In the genomic region with DNA sequence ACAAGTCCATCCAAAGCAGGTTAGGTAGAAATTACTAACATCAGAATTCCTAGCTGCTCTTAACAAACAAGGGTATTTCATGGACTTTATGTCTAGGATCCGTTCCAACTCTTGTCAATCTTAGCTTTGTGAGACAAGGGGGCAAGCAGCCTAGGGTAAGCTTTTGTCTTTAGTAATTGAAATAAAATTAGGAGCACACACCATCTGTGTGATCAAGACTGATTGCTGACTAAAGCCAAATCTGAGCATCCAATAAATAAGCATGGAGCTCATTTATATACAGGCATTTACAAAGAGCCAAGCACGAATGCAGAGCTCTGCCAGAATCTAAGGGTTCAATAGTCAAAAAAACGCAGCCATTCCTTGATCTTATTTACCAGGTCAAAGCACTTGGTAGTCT, we compare ENCODE assay signal across 24 mouse cellular contexts.
DNase-seq lines count a peak whose midpoint lies in the region; ATAC-seq lines count a peak whose summit lies in the region.
"Had no signal": no experiment of that assay in that cellular context is flagged by ENCODE, and none has a peak within 500 bp of the region (broad histone marks: within the 10 kb centered on the region; RNA-seq: fewer than 3 reads in every experiment).

No protein-coding gene starts in this region.

- H3K27me3 ChIP-seq in forebrain, embryonic 15.5 days = no peaks in the 10 kb centered on the region
- H3K27me3 ChIP-seq in forebrain, embryonic 10.5 days (ENCODE audit: poor library complexity, severe bottlenecking) = no peaks in the 10 kb centered on the region
- no peaks in the 10 kb centered on the region for H3K27me3 ChIP-seq in midbrain, embryonic 13.5 days
- H3K27me3 ChIP-seq in midbrain, embryonic 11.5 days (ENCODE audit: control insufficient read depth, insufficient read depth, low read length) = no peaks in the 10 kb centered on the region
- no peaks in the 10 kb centered on the region for H3K27me3 ChIP-seq in forebrain, embryonic 16.5 days (replicated peaks; ENCODE audit: control insufficient read depth, insufficient read depth, low read length)
- H3K27me3 ChIP-seq: CH12.LX; embryonic facial prominence, embryonic 15.5 days; heart, embryonic 13.5 days; Patski had no signal

- H3K27ac ChIP-seq in forebrain, embryonic 15.5 days (replicated peaks) = peak overlapping the region; percentile 31
- H3K27ac ChIP-seq in forebrain, embryonic 10.5 days = no peak overlapping the region
- H3K27ac ChIP-seq in midbrain, embryonic 13.5 days = no peak overlapping the region
- H3K27ac ChIP-seq in midbrain, embryonic 11.5 days (ENCODE audit: low read depth, low read length) = no peak overlapping the region
- H3K27ac ChIP-seq in forebrain, embryonic 16.5 days (ENCODE audit: low read length) = 0 out of 2 replicates have a peak overlapping the region, but pooled peaks have one; percentile 21
- H3K27ac ChIP-seq: embryonic facial prominence, embryonic 15.5 days; gastrocnemius, adult 2 months; heart, embryonic 13.5 days had no signal

- H3K9me3 ChIP-seq in forebrain, embryonic 15.5 days = no peaks in the 10 kb centered on the region
- H3K9me3 ChIP-seq in forebrain, embryonic 10.5 days = no peaks in the 10 kb centered on the region
- H3K9me3 ChIP-seq in midbrain, embryonic 13.5 days = no peaks in the 10 kb centered on the region
- no peaks in the 10 kb centered on the region for H3K9me3 ChIP-seq in midbrain, embryonic 11.5 days (ENCODE audit: control insufficient read depth, low read length)
- no peaks in the 10 kb centered on the region for H3K9me3 ChIP-seq in forebrain, embryonic 16.5 days (ENCODE audit: control insufficient read depth, low read length)
- H3K9me3 ChIP-seq: embryonic facial prominence, embryonic 15.5 days; heart, embryonic 13.5 days had no signal

- no peak overlapping the region for H3K4me3 ChIP-seq in forebrain, embryonic 15.5 days
- H3K4me3 ChIP-seq in forebrain, embryonic 10.5 days = no peak overlapping the region
- H3K4me3 ChIP-seq in midbrain, embryonic 13.5 days (replicated peaks) = no peak overlapping the region
- H3K4me3 ChIP-seq in midbrain, embryonic 11.5 days (ENCODE audit: low read depth, low read length) = no peak overlapping the region
- no peak overlapping the region for H3K4me3 ChIP-seq in forebrain, embryonic 16.5 days (replicated peaks; ENCODE audit: low read length)
- H3K4me3 ChIP-seq: embryonic facial prominence, embryonic 15.5 days; erythroblast, embryonic 14.5 days; gastrocnemius, adult 2 months; heart, embryonic 13.5 days had no signal

- ATAC-seq in forebrain, embryonic 15.5 days (replicated peaks) = peak; percentile 93
- ATAC-seq in midbrain, embryonic 13.5 days = 0 out of 2 replicates have a peak, but pooled peaks have one; percentile 37
- no peak for ATAC-seq in midbrain, embryonic 11.5 days (ENCODE audit: low FRiP score)
- ATAC-seq in forebrain, embryonic 16.5 days = peak; percentile 93
- ATAC-seq: activated CD4-positive, CD25-positive, alpha-beta regulatory T cell, adult 4 months; inflammation-experienced regulatory T-cells, adult 6 months; intestine, postnatal 0 days; Patski had no signal

- no peak for DNase-seq in forebrain, embryonic 10.5 days (ENCODE audit: extremely low spot score, low spot score)
- no peak for DNase-seq in midbrain, embryonic 11.5 days (ENCODE audit: low spot score, missing footprints)
- no peak for DNase-seq in embryo, embryonic 10.5 days (ENCODE audit: low spot score)
- DNase-seq in gastrocnemius, postnatal 4 days (ENCODE audit: low spot score in 2 of 2) = no peak
- DNase-seq: adrenal gland, postnatal 14 days; cerebellum, adult 2 months; cerebellum, postnatal 10 days; embryo, embryonic 11 days; gastrocnemius, adult 2 months; gastrocnemius, postnatal 25 days; heart, adult 11 months; heart, postnatal 4 days; kidney, adult 8-10 months had no signal

- 0 out of 2 replicates have a peak, but pooled peaks cover 3% of the 10 kb centered on the region for H3K36me3 ChIP-seq in forebrain, embryonic 15.5 days
- H3K36me3 ChIP-seq in forebrain, embryonic 10.5 days (replicated peaks) = no peaks in the 10 kb centered on the region
- 0 out of 2 replicates have a peak, but pooled peaks cover 4% of the 10 kb centered on the region for H3K36me3 ChIP-seq in midbrain, embryonic 13.5 days
- H3K36me3 ChIP-seq in midbrain, embryonic 11.5 days (ENCODE audit: control insufficient read depth, insufficient read depth, low read length) = no peaks in the 10 kb centered on the region
- no peaks in the 10 kb centered on the region for H3K36me3 ChIP-seq in forebrain, embryonic 16.5 days (ENCODE audit: control insufficient read depth, insufficient read depth)
- H3K36me3 ChIP-seq: embryonic facial prominence, embryonic 15.5 days; heart, embryonic 13.5 days had no signal

- H3K4me1 ChIP-seq in forebrain, embryonic 15.5 days = peaks cover 15% of the 10 kb centered on the region
- H3K4me1 ChIP-seq in forebrain, embryonic 10.5 days = no peaks in the 10 kb centered on the region
- 0 out of 2 replicates have a peak, but pooled peaks cover 3% of the 10 kb centered on the region for H3K4me1 ChIP-seq in midbrain, embryonic 13.5 days (replicated peaks)
- no peaks in the 10 kb centered on the region for H3K4me1 ChIP-seq in midbrain, embryonic 11.5 days (ENCODE audit: control insufficient read depth, insufficient read depth, low read length)
- peaks cover 12% of the 10 kb centered on the region; the same call in 1 of the 2 replicates for H3K4me1 ChIP-seq in forebrain, embryonic 16.5 days (replicated peaks; ENCODE audit: control insufficient read depth, insufficient read depth, low read length)
- H3K4me1 ChIP-seq: embryonic facial prominence, embryonic 15.5 days; heart, embryonic 13.5 days had no signal

- H3K4me2 ChIP-seq in forebrain, embryonic 15.5 days (replicated peaks) = no peak overlapping the region
- H3K4me2 ChIP-seq in midbrain, embryonic 13.5 days (replicated peaks) = no peak overlapping the region
- H3K4me2 ChIP-seq in midbrain, embryonic 11.5 days = no peak overlapping the region
- no peak overlapping the region for H3K4me2 ChIP-seq in forebrain, embryonic 16.5 days (ENCODE audit: low read length)
- H3K4me2 ChIP-seq: embryonic facial prominence, embryonic 15.5 days; heart, embryonic 13.5 days had no signal

- WGBS in forebrain, embryonic 15.5 days = 18% methylated on average over 3 of the region's 3 CpGs
- 61% methylated on average over 3 of the region's 3 CpGs for WGBS in forebrain, embryonic 10.5 days
- WGBS in midbrain, embryonic 13.5 days = 42% methylated on average over 3 of the region's 3 CpGs
- WGBS in midbrain, embryonic 11.5 days = 49% methylated on average over 3 of the region's 3 CpGs
- WGBS in forebrain, embryonic 16.5 days = 11% methylated on average over 3 of the region's 3 CpGs

- H3K9ac ChIP-seq in forebrain, embryonic 15.5 days (replicated peaks) = no peak overlapping the region
- H3K9ac ChIP-seq in midbrain, embryonic 13.5 days (replicated peaks) = no peak overlapping the region
- H3K9ac ChIP-seq in midbrain, embryonic 11.5 days (ENCODE audit: low read length) = no peak overlapping the region
- H3K9ac ChIP-seq in forebrain, embryonic 16.5 days (replicated peaks; ENCODE audit: low read depth, low read length) = no peak overlapping the region
- H3K9ac ChIP-seq: embryonic facial prominence, embryonic 15.5 days; heart, embryonic 13.5 days had no signal

Comparison
In these comparisons a context has a peak if more than half of its experiments do, and no peak if none do; other contexts are left out.
1. H3K27ac ChIP-seq: peak in forebrain, embryonic 15.5 days (single experiment) and forebrain, embryonic 16.5 days (single experiment); none in forebrain, embryonic 10.5 days (single experiment), midbrain, embryonic 13.5 days (single experiment) and midbrain, embryonic 11.5 days (single experiment).